Mouse (Mus musculus): ENCODE data around the gene Ighmbp2.

- TF ChIP-seq CTCF (IDR thresholded peaks at IDR 0.05; ENCODE audit: low read depth) (no peak), EP300 (IDR thresholded peaks at IDR 0.05; ENCODE audit: low read depth) (no peak)
These were observed at the start of gene Ighmbp2, which contains the start of gene Mrpl21 for GRCm38 (mm10) chr19:3282572-3283467.
